Mouse (Mus musculus): ENCODE measurements at regions not wholly inside any gene's neighbourhood (a gene's known extent, or its start where the extent isn't known, plus 50 kb on each side); places are given as distances from the start of the nearest gene placed in this dataset.
A peak's percentile ranks its signal among the peaks of the same experiment; 100 is the strongest.

DNA sequence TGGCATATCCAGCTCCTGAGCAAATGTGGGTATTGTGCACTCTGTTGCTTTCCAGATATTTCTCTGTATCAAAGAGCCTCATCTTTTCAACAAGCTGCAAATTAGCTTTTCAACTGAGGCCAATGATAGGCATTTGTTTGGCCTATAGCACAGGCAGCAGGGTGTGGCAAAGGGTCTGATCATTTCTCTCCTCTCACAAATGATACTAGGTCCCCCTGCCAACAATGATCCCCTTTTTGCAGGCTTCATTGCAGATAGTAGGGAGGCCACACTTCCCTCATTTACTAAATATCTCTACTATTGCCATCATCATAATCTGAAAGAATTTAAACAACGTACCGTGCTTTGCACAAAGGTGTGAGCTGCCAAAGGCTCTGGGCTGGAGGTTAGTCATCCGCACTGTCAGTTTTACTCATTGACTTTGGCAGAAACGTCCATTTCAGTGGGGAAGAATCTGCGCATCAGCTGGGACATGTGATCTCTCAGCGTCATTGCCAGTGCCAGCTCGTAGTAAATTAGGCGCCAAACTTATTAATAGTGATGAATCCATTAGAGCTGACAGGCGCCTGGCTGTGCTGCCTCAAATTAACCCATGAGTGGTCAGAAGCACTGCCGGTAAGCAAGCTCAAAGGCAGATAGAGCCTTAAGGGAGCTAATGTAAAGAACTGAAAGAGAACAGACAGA, 147.4 kb upstream of the Foxq1 start:
- no peak overlapping the region for H3K4me3 ChIP-seq (ENCODE audit: low read length)
- no peaks in the 10 kb centered on the region for H3K4me1 ChIP-seq (ENCODE audit: insufficient read depth, low read length)
- H3K4me2 ChIP-seq (replicated peaks; ENCODE audit: low read depth, low read length): no peak overlapping the region
- no peak overlapping the region for H3K27ac ChIP-seq (ENCODE audit: low read length)
- no peaks in the 10 kb centered on the region for H3K36me3 ChIP-seq (ENCODE audit: insufficient read depth, low read length)
- no peak for ATAC-seq (ENCODE audit: low FRiP score, low TSS enrichment)
- 50% methylated on average over 10 of the region's 10 CpGs for WGBS
- H3K9me3 ChIP-seq (ENCODE audit: low read length): no peaks in the 10 kb centered on the region
- H3K9ac ChIP-seq (replicated peaks; ENCODE audit: low read length): no peak overlapping the region
- H3K27me3 ChIP-seq (ENCODE audit: insufficient read depth, low read length): no peaks in the 10 kb centered on the region

DNA sequence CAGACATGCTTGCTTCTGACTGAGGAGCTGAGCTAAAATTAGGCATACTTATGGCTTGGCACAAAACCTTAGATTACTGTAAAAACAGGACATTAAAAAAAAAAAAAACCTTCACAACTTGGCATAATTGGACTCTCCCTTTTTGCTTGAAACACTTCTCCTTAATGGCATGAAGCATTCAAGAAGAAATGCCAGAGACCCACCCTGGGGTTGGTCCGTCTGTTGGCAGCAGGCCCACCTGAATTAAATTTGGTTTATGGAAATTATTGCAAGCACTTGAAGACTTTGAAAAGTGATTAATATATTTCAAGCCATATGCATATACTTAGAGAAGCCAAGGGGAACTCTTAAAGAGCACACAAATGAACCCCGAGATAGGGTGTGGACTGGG, 146.8 kb upstream of the Foxq1 start:
- Histone ChIP-seq H3K4me1 (ENCODE audit: insufficient read depth, low read length) (no peaks in the 10 kb centered on the region), H3K9me3 (ENCODE audit: low read length) (no peaks in the 10 kb centered on the region), H3K27me3 (ENCODE audit: insufficient read depth, low read length) (no peaks in the 10 kb centered on the region), H3K4me2 (replicated peaks; ENCODE audit: low read depth, low read length) (no peak overlapping the region), H3K36me3 (ENCODE audit: insufficient read depth, low read length) (no peaks in the 10 kb centered on the region), H3K27ac (ENCODE audit: low read length) (no peak overlapping the region), H3K9ac (replicated peaks; ENCODE audit: low read length) (no peak overlapping the region), H3K4me3 (ENCODE audit: low read length) (no peak overlapping the region)
- 88% methylated on average over 2 of the region's 2 CpGs for WGBS
- no peak for ATAC-seq (ENCODE audit: low FRiP score, low TSS enrichment)

DNA sequence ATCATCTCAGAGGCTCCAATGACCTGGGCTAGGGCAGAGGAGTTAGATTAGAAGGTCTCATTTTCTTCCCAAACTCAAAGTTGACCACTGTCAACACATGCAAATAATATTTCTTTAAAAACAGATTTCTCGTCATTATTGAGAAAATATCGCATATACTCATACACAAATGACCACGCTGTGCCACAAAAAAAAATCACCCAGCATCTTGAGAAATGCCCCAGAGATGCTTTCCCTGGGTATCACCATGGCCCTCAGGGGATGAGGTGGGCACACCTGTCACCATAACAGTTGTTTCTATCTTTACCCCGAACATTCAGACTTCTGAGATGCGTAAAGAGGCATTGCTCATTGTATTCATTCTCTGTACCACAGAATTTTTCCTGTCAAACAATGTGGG, 134.4 kb upstream of the Foxq1 start:
- Histone ChIP-seq H3K9me3 (ENCODE audit: low read length) (no peaks in the 10 kb centered on the region), H3K4me2 (replicated peaks; ENCODE audit: low read depth, low read length) (no peak overlapping the region), H3K4me1 (ENCODE audit: insufficient read depth, low read length) (no peaks in the 10 kb centered on the region), H3K4me3 (ENCODE audit: low read length) (no peak overlapping the region), H3K36me3 (ENCODE audit: insufficient read depth, low read length) (no peaks in the 10 kb centered on the region), H3K27me3 (ENCODE audit: insufficient read depth, low read length) (no peaks in the 10 kb centered on the region), H3K9ac (replicated peaks; ENCODE audit: low read length) (no peak overlapping the region), H3K27ac (ENCODE audit: low read length) (no peak overlapping the region)
- 95% methylated on average over 5 of the region's 5 CpGs for WGBS
- ATAC-seq (ENCODE audit: low FRiP score, low TSS enrichment): no peak

DNA sequence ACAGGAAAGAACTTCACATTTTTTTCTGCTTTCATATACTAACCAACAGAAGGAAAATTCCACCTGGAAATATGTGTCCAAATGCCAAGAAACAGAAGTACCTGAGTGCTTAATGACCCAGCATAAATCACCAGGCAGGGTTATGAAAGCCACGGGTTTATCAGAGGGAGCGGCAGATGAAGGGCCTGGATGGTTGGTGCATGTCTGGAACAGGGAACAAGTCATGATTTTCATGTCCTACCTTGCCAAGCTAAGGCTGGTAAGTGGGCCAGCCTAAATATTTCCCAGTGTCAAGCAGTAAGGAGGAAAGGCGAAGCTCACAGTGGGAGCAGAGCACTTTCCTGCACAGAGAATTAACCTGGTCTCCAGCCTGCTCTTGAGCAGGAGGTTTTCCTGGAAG, 132.3 kb upstream of the Foxq1 start:
- H3K27ac ChIP-seq (ENCODE audit: low read length): no peak overlapping the region
- 62% methylated on average over 3 of the region's 3 CpGs for WGBS
- ATAC-seq (ENCODE audit: low FRiP score, low TSS enrichment): no peak

DNA sequence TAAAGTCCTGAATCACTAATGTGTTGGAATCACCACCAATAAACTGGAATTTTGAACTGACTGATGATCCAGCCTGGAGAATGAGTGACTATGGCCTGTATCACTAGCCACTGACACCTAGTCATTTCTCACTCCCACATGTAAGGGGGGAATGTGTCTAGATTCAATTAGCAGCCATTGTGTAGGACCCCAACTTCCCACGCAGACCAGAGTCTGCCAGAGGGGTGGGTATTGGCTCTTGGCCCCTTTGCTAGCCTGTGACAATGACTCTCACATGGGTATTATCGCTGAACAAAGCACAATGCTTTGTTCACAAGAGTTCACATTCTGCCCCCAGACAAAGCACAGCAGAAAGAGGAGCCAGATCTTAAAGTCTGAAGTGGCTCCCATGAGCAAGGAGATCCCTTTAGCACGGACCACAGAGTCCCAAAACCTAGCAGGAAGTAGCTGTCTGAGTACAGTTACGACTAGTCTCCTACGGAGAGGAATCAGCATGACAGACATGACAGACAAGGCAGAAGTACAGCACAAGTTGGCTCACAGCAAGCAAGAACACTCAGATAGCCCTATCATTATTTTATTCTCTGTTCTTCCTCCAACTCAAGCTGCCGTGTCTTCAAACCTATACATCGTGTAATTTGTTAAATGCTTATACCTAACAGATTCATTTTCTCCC, 130.0 kb upstream of the Foxq1 start:
- no peak for ATAC-seq (ENCODE audit: low FRiP score, low TSS enrichment)
- no peaks in the 10 kb centered on the region for H3K9me3 ChIP-seq (ENCODE audit: low read length)
- H3K9ac ChIP-seq (replicated peaks; ENCODE audit: low read length): no peak overlapping the region
- no peak overlapping the region for H3K4me3 ChIP-seq (ENCODE audit: low read length)
- H3K27ac ChIP-seq (ENCODE audit: low read length): no peak overlapping the region
- no peaks in the 10 kb centered on the region for H3K4me1 ChIP-seq (ENCODE audit: insufficient read depth, low read length)
- 68% methylated on average over 7 of the region's 7 CpGs for WGBS
- no peak overlapping the region for H3K4me2 ChIP-seq (replicated peaks; ENCODE audit: low read depth, low read length)
- no peaks in the 10 kb centered on the region for H3K27me3 ChIP-seq (ENCODE audit: insufficient read depth, low read length)
- H3K36me3 ChIP-seq (ENCODE audit: insufficient read depth, low read length): no peaks in the 10 kb centered on the region

More for the DNA sequence above, 132.3 kb upstream of the Foxq1 start:
- H3K9ac ChIP-seq (replicated peaks; ENCODE audit: low read length): no peak overlapping the region
- H3K4me1 ChIP-seq (ENCODE audit: insufficient read depth, low read length): no peaks in the 10 kb centered on the region
- no peaks in the 10 kb centered on the region for H3K36me3 ChIP-seq (ENCODE audit: insufficient read depth, low read length)
- H3K4me3 ChIP-seq (ENCODE audit: low read length): no peak overlapping the region
- H3K4me2 ChIP-seq (replicated peaks; ENCODE audit: low read depth, low read length): no peak overlapping the region
- no peaks in the 10 kb centered on the region for H3K9me3 ChIP-seq (ENCODE audit: low read length)
- no peaks in the 10 kb centered on the region for H3K27me3 ChIP-seq (ENCODE audit: insufficient read depth, low read length)

DNA sequence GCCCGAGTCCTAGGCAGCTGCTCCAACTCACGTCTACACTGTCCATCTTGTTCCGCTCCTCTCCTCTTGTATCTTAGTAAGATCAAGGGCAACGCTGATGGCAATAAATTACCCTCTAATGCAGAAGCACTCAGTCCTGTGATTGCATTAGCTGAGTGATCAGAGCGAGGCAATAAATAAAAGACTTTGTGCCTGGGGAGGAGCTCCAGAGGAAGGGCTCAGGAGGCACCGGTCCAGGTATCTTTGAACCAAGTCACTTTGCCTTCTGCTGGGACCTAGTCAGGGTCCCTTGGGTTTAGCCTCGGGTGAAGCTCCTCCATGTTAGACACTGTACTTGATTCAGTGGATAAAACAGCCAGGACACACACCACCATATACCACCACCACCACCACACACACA, 119.5 kb upstream of the Foxq1 start:
- no peaks in the 10 kb centered on the region for H3K9me3 ChIP-seq (ENCODE audit: low read length)
- ATAC-seq (ENCODE audit: low FRiP score, low TSS enrichment): peak; percentile 49; the same call in 1 of the 2 replicates
- H3K4me3 ChIP-seq (ENCODE audit: low read length): no peak overlapping the region
- H3K36me3 ChIP-seq (ENCODE audit: insufficient read depth, low read length): no peaks in the 10 kb centered on the region
- H3K4me1 ChIP-seq (ENCODE audit: insufficient read depth, low read length): no peaks in the 10 kb centered on the region
- no peak overlapping the region for H3K4me2 ChIP-seq (replicated peaks; ENCODE audit: low read depth, low read length)
- no peak overlapping the region for H3K27ac ChIP-seq (ENCODE audit: low read length)
- no peaks in the 10 kb centered on the region for H3K27me3 ChIP-seq (ENCODE audit: insufficient read depth, low read length)
- H3K9ac ChIP-seq (replicated peaks; ENCODE audit: low read length): no peak overlapping the region
- WGBS: 36% methylated on average over 7 of the region's 7 CpGs

DNA sequence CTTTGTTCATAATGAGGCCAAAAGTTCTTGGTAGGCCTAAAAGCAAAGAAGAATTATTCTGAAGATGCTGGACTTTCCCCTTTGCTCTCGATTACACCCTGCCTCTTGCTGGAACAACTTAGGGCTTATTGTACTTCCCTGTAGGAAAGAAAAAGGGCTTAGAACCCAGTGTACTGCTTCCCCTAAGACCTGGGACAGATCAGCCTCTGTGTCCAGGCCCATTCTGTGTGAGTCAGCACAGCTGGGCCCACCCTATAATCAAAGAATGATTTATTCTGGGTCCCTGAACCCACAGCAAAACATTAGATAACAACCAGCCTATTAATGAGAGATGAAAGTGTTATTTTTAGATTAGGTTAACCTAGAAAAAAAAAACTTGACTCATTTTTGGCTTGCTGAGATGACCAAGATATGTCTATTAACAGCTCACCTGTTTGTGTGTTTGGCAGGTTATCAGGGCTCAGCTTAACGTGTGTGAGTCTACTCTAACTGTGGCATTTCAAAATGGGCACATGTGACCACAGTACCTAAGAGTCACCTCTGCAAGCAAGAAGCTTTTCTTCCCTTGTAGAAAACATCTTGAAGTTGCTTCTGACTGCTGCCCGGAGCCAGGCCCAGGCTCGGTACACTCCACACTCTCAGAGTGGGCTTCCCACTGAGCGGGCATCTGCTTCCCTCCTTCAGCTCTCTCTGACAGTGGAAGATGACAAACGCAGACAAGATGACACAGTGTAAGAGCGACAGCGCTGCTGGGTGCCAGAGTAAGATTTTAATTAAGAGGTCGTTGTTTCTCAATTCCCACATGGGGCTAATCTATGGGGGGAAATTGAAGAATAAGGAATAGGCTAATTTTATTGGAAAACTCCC, 115.9 kb upstream of the Foxq1 start:
- no peak for ATAC-seq (ENCODE audit: low FRiP score, low TSS enrichment)
- Histone ChIP-seq H3K9me3 (ENCODE audit: low read length) (no peaks in the 10 kb centered on the region), H3K4me3 (ENCODE audit: low read length) (no peak overlapping the region), H3K4me2 (replicated peaks; ENCODE audit: low read depth, low read length) (no peak overlapping the region), H3K27me3 (ENCODE audit: insufficient read depth, low read length) (no peaks in the 10 kb centered on the region), H3K4me1 (ENCODE audit: insufficient read depth, low read length) (no peaks in the 10 kb centered on the region), H3K27ac (ENCODE audit: low read length) (no peak overlapping the region), H3K9ac (replicated peaks; ENCODE audit: low read length) (no peak overlapping the region), H3K36me3 (ENCODE audit: insufficient read depth, low read length) (no peaks in the 10 kb centered on the region)
- 84% methylated on average over 9 of the region's 9 CpGs for WGBS

DNA sequence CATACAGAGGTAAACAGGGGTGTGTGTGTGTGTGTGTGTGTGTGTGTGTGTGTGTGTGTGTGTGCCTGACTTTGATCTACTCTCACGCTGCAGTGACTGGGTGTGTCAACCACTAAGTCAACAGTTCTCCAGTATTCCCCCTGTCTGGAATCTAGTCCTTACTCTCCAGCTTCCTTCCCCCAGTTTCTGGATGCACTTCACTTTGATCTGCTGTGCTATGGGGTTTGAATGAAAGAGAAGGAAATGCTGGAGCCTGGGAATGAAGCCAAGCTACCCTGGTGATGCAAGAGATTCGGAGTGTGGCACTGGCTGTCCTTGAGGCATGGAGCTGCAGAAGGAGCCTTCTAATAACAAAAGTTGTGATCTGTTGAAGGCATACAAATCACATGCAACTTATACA, 97.1 kb upstream of the Foxq1 start:
- no peak overlapping the region for H3K27ac ChIP-seq (ENCODE audit: low read length)
- 52% methylated on average over 2 of the region's 2 CpGs for WGBS

DNA sequence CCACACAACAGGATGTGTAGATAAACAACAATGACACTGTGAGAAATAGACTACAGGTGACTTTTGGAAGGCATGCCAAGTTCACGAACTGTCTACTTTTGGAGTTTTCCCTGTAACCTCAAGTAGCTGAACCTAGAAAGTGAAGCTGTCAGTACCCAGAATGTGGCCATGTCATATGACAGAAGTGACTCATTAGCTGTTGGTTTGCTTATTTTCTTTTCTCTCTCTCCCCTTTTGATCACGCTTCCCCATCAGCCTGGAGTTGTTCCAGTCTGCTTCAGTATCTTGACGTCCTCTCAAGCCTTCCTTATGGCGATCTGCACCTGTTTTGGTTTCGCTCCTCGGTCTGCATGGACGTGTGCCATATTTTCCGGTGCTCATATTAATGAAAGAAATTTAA, 90.8 kb upstream of the Foxq1 start:
- H3K27me3 ChIP-seq (ENCODE audit: insufficient read depth, low read length): no peaks in the 10 kb centered on the region
- no peak overlapping the region for H3K9ac ChIP-seq (replicated peaks; ENCODE audit: low read length)
- no peak for ATAC-seq (ENCODE audit: low FRiP score, low TSS enrichment)
- WGBS: 76% methylated on average over 8 of the region's 8 CpGs
- H3K4me3 ChIP-seq (ENCODE audit: low read length): no peak overlapping the region
- no peaks in the 10 kb centered on the region for H3K4me1 ChIP-seq (ENCODE audit: insufficient read depth, low read length)
- no peaks in the 10 kb centered on the region for H3K9me3 ChIP-seq (ENCODE audit: low read length)
- H3K4me2 ChIP-seq (replicated peaks; ENCODE audit: low read depth, low read length): no peak overlapping the region
- no peak overlapping the region for H3K27ac ChIP-seq (ENCODE audit: low read length)
- no peaks in the 10 kb centered on the region for H3K36me3 ChIP-seq (ENCODE audit: insufficient read depth, low read length)

More for the DNA sequence above, 97.1 kb upstream of the Foxq1 start:
- ATAC-seq (ENCODE audit: low FRiP score, low TSS enrichment): no peak
- Histone ChIP-seq H3K36me3 (ENCODE audit: insufficient read depth, low read length) (no peaks in the 10 kb centered on the region), H3K9me3 (ENCODE audit: low read length) (no peaks in the 10 kb centered on the region), H3K4me3 (ENCODE audit: low read length) (no peak overlapping the region), H3K4me1 (ENCODE audit: insufficient read depth, low read length) (no peaks in the 10 kb centered on the region), H3K27me3 (ENCODE audit: insufficient read depth, low read length) (no peaks in the 10 kb centered on the region), H3K4me2 (replicated peaks; ENCODE audit: low read depth, low read length) (no peak overlapping the region), H3K9ac (replicated peaks; ENCODE audit: low read length) (no peak overlapping the region)

DNA sequence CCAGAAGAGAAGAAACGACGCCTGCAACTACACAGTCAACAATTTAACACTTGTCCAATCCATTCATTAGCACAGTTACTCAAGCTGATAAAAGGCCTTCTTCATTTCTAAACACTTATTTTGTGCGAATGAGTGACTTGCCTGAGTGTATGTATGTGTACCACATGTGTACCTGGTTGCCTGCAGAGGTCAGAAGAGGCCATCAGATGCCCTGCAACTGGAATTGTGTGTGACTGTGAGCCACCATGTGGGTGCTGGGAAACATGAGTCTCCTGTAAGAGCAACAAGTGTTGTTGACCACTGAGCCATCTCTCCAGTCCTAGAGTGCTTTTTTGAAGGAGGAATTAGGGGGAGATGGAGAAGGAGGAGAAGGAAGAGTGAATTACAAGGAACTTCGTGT, 90.2 kb upstream of the Foxq1 start:
- no peak for ATAC-seq (ENCODE audit: low FRiP score, low TSS enrichment)
- no peaks in the 10 kb centered on the region for H3K4me1 ChIP-seq (ENCODE audit: insufficient read depth, low read length)
- H3K9ac ChIP-seq (replicated peaks; ENCODE audit: low read length): no peak overlapping the region
- no peaks in the 10 kb centered on the region for H3K9me3 ChIP-seq (ENCODE audit: low read length)
- no peaks in the 10 kb centered on the region for H3K36me3 ChIP-seq (ENCODE audit: insufficient read depth, low read length)
- no peak overlapping the region for H3K27ac ChIP-seq (ENCODE audit: low read length)
- H3K4me3 ChIP-seq (ENCODE audit: low read length): no peak overlapping the region
- no peak overlapping the region for H3K4me2 ChIP-seq (replicated peaks; ENCODE audit: low read depth, low read length)
- WGBS: 72% methylated on average over 4 of the region's 4 CpGs
- H3K27me3 ChIP-seq (ENCODE audit: insufficient read depth, low read length): no peaks in the 10 kb centered on the region

Measured in kidney, embryonic 16.5 days (tissue).